Mouse (Mus musculus) G1E (cell line): Measurements from ENCODE around the gene Rasa4. TPM values are rescaled to one million over a fixed set of nuclear protein-coding genes. Genes with fewer than 3 reads are reported as not detected.
"Not testable (repeated sequence)": the region's sequence is repeated elsewhere in the genome, so short reads cannot be mapped to it uniquely, and the experiment has no call there.

Experiments
- ATAC-seq: 2 replicates; pipeline ENCODE4 v1.8.0; 2016; ENCODE audit warnings: mild to moderate bottlenecking; ENCODE audit not compliant: insufficient number of reproducible peaks, poor library complexity, low FRiP score, severe bottlenecking; ENCODE audit errors: extremely low read depth
- DNase-seq: peaks from one replicate; pipeline ENCODE4 v3.0.0; 2012; ENCODE audit warnings: low spot score
- H3K27me3 ChIP-seq: 2 replicates; pipeline ENCODE4 v1.6.1; 2012; ENCODE audit warnings: mild to moderate bottlenecking, low read length, inconsistent platforms; ENCODE audit not compliant: insufficient read depth
- H3K36me3 ChIP-seq: replicated peaks from 2 replicates; pipeline ENCODE3; 2012; ENCODE audit warnings: mild to moderate bottlenecking, inconsistent platforms
- H3K4me1 ChIP-seq: 2 replicates; pipeline ENCODE4 v1.6.1; 2012; ENCODE audit warnings: low read depth, low read length, inconsistent platforms, mixed read lengths; ENCODE audit not compliant: insufficient read depth
- H3K4me3 ChIP-seq: 2 replicates; pipeline ENCODE4 v1.5.1; 2012; ENCODE audit warnings: low read depth, mild to moderate bottlenecking, inconsistent platforms, low read length, moderate library complexity, mixed read lengths
- H3K9me3 ChIP-seq: replicated peaks from 2 replicates; pipeline ENCODE4 v1.6.1; 2012; ENCODE audit warnings: inconsistent platforms
- CTCF ChIP-seq: IDR thresholded peaks from 2 replicates; pipeline ENCODE4 v1.5.1; 2012; ENCODE audit warnings: low read depth, low read length, inconsistent platforms, mixed read lengths
- GATA1 ChIP-seq: IDR thresholded peaks from 2 replicates; pipeline ENCODE4 v1.6.1; 2012; ENCODE audit warnings: borderline replicate concordance, low read length, inconsistent platforms, mixed read lengths
- GATA2 ChIP-seq: IDR thresholded peaks from 2 replicates; pipeline ENCODE4 v1.6.1; 2012; ENCODE audit warnings: low read depth, low read length, inconsistent platforms, borderline replicate concordance
- POLR2AphosphoS5 ChIP-seq: IDR thresholded peaks from 2 replicates; pipeline ENCODE4 v1.6.1; 2012; ENCODE audit warnings: low read depth, low read length, inconsistent platforms; ENCODE audit not compliant: insufficient replicate concordance
- TAL1 ChIP-seq: conservative IDR thresholded peaks from 2 replicates; pipeline ENCODE4 v1.6.1; 2012; ENCODE audit warnings: low read depth, low read length, inconsistent platforms, mixed read lengths
- polyA plus RNA-seq: library from polyadenylated mRNA; stranded (reverse); fragments of >175 nt; gene quantifications from 2 replicates; pipeline ENCODE4 v1.2.3, GENCODE M21; 2012
- total RNA-seq, 2 experiments: library from RNA; stranded (forward) in 1 of 2; stranded (reverse) in 1 of 2; fragments of 200-1000 nt in 1 of 2; fragments of >200 nt in 1 of 2; fragmentation: Nextera tagmentation in 1 of 2; gene quantifications; 2 replicates each; pipeline ENCODE4 v1.2.3; 2014 to 2017

The Rasa4 gene
- total and polyA plus RNA-seq, 3 experiments = 0.18 to 0.38 TPM; not detected in 1

DNA sequence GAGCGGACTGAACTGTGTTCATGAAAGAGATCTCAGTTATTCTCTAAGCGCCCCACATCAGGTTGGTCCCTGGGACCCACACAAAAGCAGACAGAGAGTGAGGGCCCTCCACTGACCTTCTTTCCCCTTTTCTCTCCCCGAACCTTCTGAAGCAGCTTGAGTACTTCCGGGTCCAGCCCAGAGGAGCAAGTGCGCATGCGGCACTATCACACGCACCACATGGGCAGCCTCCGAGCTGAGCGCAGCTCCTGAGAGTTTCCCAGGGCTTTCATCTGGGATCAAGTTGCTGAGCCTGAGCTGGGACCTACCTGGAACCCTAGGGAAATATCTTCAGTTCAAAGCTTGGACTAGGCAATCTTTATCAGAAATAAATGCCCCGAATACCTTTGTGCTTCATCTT lies 19.8 kb upstream of the Rasa4 start:
- ATAC-seq (no peak), DNase-seq (no peak)
- H3K36me3 ChIP-seq = no peaks in the 10 kb centered on the region
- TF ChIP-seq GATA2 (no peak), GATA1 (no peak), TAL1 (no peak), CTCF (no peak), POLR2AphosphoS5 (no peak)
- H3K4me1 ChIP-seq = no peaks in the 10 kb centered on the region
- H3K9me3 ChIP-seq = no peaks in the 10 kb centered on the region
- peaks cover 31% of the 10 kb centered on the region for H3K27me3 ChIP-seq
- no peak overlapping the region for H3K4me3 ChIP-seq

DNA sequence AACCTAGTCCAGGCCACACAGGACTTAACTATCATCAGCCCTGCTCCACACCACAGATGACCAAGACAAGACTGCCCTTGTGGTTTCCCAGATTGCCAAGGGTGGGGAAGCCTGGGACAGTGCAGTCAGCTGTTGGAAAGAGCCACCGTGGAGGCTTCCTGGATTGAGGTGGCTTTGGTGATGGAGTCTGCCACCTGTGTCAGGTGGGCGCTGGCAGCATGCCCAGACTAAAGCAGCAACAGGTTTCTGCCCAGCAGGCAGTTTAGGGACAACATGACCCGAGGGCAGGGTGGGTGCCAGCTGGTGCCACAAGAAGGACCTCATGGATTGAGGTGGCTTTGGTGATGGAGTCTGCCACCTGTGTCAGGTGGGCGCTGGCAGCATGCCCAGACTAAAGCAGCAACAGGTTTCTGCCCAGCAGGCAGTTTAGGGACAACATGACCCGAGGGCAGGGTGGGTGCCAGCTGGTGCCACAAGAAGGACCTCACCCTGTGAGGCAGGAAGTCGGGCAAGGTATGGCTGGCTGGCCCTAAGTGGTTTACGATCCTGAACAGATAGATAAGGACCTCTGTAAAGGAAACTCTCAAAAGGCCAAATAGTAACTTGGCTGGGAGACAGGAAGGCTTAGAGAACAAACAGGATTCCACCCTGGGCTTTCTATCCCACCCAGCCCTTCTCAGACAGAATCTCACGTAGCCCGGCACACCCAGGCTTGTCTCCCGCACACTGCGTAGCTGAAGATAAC lies 17.1 kb upstream of the Rasa4 start:
- H3K36me3 ChIP-seq, ATAC-seq, H3K4me3 ChIP-seq, H3K9me3 ChIP-seq, DNase-seq, H3K4me1 ChIP-seq: not testable (repeated sequence)
- H3K27me3 ChIP-seq = peaks cover 14% of the 10 kb centered on the region

- Histone ChIP-seq H3K4me1 (no peaks in the 10 kb centered on the region), H3K27me3 (peaks cover 18% of the 10 kb centered on the region), H3K4me3 (no peak overlapping the region), H3K36me3 (no peaks in the 10 kb centered on the region), H3K9me3 (no peaks in the 10 kb centered on the region)
- TF ChIP-seq CTCF = no peak
- TF ChIP-seq GATA2 = no peak
- DNase-seq = no peak
- no peak for ATAC-seq
Measured at GRCm38 (mm10) chr5:136069411-136069810, 14.3 kb upstream of the Rasa4 start.

DNA sequence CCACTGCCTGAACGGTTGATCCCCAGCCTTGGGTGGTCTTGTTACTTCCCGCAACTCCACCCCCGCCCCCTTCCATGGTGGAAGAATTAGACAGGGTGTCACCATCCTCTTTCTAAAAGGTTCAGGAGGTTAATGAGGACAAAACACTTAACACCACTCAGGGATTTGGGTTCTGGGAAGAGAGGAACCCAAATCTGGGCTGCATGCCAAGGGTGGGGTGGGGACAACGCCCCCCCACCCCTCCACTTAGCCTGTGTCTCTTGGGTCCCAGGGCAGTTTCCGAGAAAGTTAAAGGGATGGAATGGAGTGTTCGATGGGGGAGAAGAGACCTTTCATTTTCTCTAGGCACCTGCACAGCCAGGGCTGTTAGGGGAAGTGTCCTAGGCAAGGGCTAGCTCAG lies 10.7 kb upstream of the Rasa4 start:
- no peak for ATAC-seq
- Histone ChIP-seq H3K4me3 (no peak overlapping the region), H3K9me3 (no peaks in the 10 kb centered on the region), H3K4me1 (no peaks in the 10 kb centered on the region), H3K36me3 (no peaks in the 10 kb centered on the region), H3K27me3 (peaks cover 20% of the 10 kb centered on the region)
- TF ChIP-seq TAL1 (no peak), CTCF (no peak), GATA2 (no peak), GATA1 (no peak), POLR2AphosphoS5 (no peak)
- no peak for DNase-seq

GRCm38 (mm10) chr5:136073526-136073925 lies 10.2 kb upstream of the Rasa4 start:
- TF ChIP-seq CTCF (no peak), POLR2AphosphoS5 (no peak), GATA2 (no peak), TAL1 (no peak)
- Histone ChIP-seq H3K9me3 (no peaks in the 10 kb centered on the region), H3K4me1 (no peaks in the 10 kb centered on the region), H3K27me3 (peaks cover 20% of the 10 kb centered on the region), H3K36me3 (no peaks in the 10 kb centered on the region), H3K4me3 (no peak overlapping the region)
- ATAC-seq (no peak), DNase-seq (no peak)

GRCm38 (mm10) chr5:136075076-136075475 lies 8.6 kb upstream of the Rasa4 start:
- Histone ChIP-seq H3K4me1 (no peaks in the 10 kb centered on the region), H3K27me3 (peaks cover 20% of the 10 kb centered on the region), H3K36me3 (no peaks in the 10 kb centered on the region), H3K9me3 (no peaks in the 10 kb centered on the region), H3K4me3 (no peak overlapping the region)
- DNase-seq = no peak
- TF ChIP-seq GATA2 (no peak), CTCF (no peak), GATA1 (no peak), TAL1 (no peak), POLR2AphosphoS5 (no peak)
- no peak for ATAC-seq

DNA sequence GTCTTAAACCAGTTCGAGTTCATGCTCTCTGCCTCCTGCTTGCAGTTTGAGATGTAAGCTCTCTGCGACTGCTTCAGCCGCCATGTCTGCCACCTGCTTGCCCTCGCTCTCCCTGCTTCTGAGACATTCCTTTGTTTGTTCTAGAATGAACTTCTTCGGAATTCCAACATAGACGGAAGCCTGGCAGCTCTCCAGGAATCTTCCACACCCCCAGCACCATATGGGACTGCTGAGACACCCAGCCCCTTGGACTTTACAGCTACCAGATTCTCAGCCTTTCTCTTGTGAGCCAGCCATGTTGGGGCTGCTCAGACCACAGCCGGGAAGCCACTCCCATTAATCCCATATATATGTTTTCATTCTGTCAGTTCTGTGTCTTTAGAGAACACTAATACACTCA lies 7.4 kb upstream of the Rasa4 start:
- Histone ChIP-seq H3K4me3 (no peak overlapping the region), H3K4me1 (no peaks in the 10 kb centered on the region), H3K27me3 (peaks cover 20% of the 10 kb centered on the region), H3K9me3 (no peaks in the 10 kb centered on the region), H3K36me3 (no peaks in the 10 kb centered on the region)
- DNase-seq = no peak
- no peak for ATAC-seq
- TF ChIP-seq CTCF (no peak), GATA1 (no peak), TAL1 (no peak), GATA2 (no peak), POLR2AphosphoS5 (no peak)
